ENCODE assay signal across 20 mouse cellular contexts in the genomic region with DNA sequence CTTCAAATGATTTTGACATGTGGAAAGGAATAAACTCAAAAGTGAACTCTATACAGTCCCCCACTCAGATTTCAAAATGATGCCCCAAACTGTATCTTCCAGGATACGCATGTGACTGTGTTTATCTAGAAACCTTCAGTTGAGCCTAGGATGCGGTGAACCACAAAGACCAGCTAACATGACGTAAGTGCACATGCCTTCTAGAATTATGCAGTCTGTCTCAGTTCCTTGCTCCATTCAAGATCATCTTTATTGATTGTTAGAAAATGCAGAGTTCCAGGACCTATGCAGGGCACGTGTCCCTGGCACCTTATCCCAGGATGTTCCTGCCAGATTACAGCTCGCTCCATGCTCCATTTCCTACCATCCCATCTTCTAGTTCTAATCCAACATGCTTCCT.
DNase-seq lines count a peak whose midpoint lies in the region; ATAC-seq and TF ChIP-seq lines count a peak whose summit lies in the region.
"Had no signal": no experiment of that assay in that cellular context is flagged by ENCODE, and none has a peak within 500 bp of the region (broad histone marks: within the 10 kb centered on the region; RNA-seq: fewer than 3 reads in every experiment).

No protein-coding gene starts in this region.

- H3K27me3 ChIP-seq in spleen, adult 2 months (ENCODE audit: control insufficient read depth, insufficient read depth, low read length), result no peaks in the 10 kb centered on the region
- no peaks in the 10 kb centered on the region for H3K27me3 ChIP-seq in hindbrain, embryonic 11.5 days (ENCODE audit: control insufficient read depth, insufficient read depth, low read length)
- H3K27me3 ChIP-seq: heart, embryonic 13.5 days; liver, embryonic 13.5 days; neural tube, embryonic 15.5 days had no signal

- no peak overlapping the region for H3K4me2 ChIP-seq in hindbrain, embryonic 11.5 days (replicated peaks; ENCODE audit: low read depth, low read length)
- H3K4me2 ChIP-seq: heart, embryonic 13.5 days; hindbrain, embryonic 14.5 days; liver, embryonic 13.5 days; neural tube, embryonic 15.5 days had no signal

- 34% methylated on average over 5 of the region's 5 CpGs for WGBS in spleen, adult 2 months
- WGBS in hindbrain, embryonic 11.5 days, result 88% methylated on average over 5 of the region's 5 CpGs

- H3K4me1 ChIP-seq in spleen, adult 2 months (ENCODE audit: control insufficient read depth, insufficient read depth, insufficient read length), result peaks cover 11% of the 10 kb centered on the region; the same call in 1 of the 2 replicates
- no peaks in the 10 kb centered on the region for H3K4me1 ChIP-seq in hindbrain, embryonic 11.5 days (replicated peaks; ENCODE audit: control insufficient read depth, insufficient read depth, low read length)
- H3K4me1 ChIP-seq: liver, embryonic 13.5 days had no signal

- no peak overlapping the region for H3K9ac ChIP-seq in hindbrain, embryonic 11.5 days (ENCODE audit: low read depth, low read length)
- H3K9ac ChIP-seq: forebrain, postnatal 0 days; heart, embryonic 13.5 days; hindbrain, embryonic 14.5 days; liver, embryonic 13.5 days; neural tube, embryonic 15.5 days had no signal

- DNase-seq in spleen, adult 2 months (ENCODE audit: low read depth in 1 of 2, low spot score in 2 of 2), result peak; percentile 8 to 74
- no peak for DNase-seq in spleen, postnatal 4 days (ENCODE audit: low spot score in 2 of 2)
- peak; percentile 66 to 78 for DNase-seq in natural killer cell, adult 2 months (ENCODE audit: low spot score in 2 of 2)
- peak; percentile 50 for DNase-seq in thymus, postnatal 4 days
- DNase-seq in kidney, postnatal 14 days, result no peak
- DNase-seq in adrenal gland, adult (ENCODE audit: inconsistent age in 2 of 2, low spot score in 1 of 2), result no peak
- no peak for DNase-seq in hindbrain, embryonic 11.5 days (ENCODE audit: low spot score)
- DNase-seq: adrenal gland, postnatal 25 days; cerebellum, postnatal 10 days; gastrocnemius, postnatal 10 days; kidney, adult 9 months; liver, embryonic 13.5 days; right cerebral cortex, adult 18-20 months had no signal

- no peak overlapping the region for H3K4me3 ChIP-seq in spleen, adult 2 months (ENCODE audit: extremely low read depth, insufficient read depth, insufficient read length)
- no peak overlapping the region for H3K4me3 ChIP-seq in hindbrain, embryonic 11.5 days (ENCODE audit: low read depth, low read length)
- H3K4me3 ChIP-seq: erythroblast, embryonic 14.5 days; heart, embryonic 13.5 days; liver, embryonic 13.5 days; neural tube, embryonic 15.5 days had no signal

- no peaks in the 10 kb centered on the region for H3K9me3 ChIP-seq in hindbrain, embryonic 11.5 days (ENCODE audit: control insufficient read depth, low read length)
- H3K9me3 ChIP-seq: heart, embryonic 13.5 days; liver, embryonic 13.5 days; neural tube, embryonic 15.5 days had no signal

- peak overlapping the region; percentile 73 for H3K27ac ChIP-seq in spleen, adult 2 months (ENCODE audit: insufficient read depth, low read length)
- H3K27ac ChIP-seq in hindbrain, embryonic 11.5 days (ENCODE audit: low read depth, low read length), result no peak overlapping the region
- H3K27ac ChIP-seq: heart, embryonic 13.5 days; hindbrain, embryonic 14.5 days; liver, embryonic 13.5 days; macrophage; neural tube, embryonic 15.5 days had no signal

- peak; percentile 95 for ATAC-seq in common myeloid progenitor, adult 5-6 weeks (replicated peaks; ENCODE audit: low read depth, poor library complexity, severe bottlenecking)
- no peak for ATAC-seq in hindbrain, embryonic 11.5 days (ENCODE audit: low FRiP score)

- no peaks in the 10 kb centered on the region for H3K36me3 ChIP-seq in spleen, adult 2 months (ENCODE audit: control insufficient read depth, insufficient read depth, low read length)
- H3K36me3 ChIP-seq in hindbrain, embryonic 11.5 days (ENCODE audit: control insufficient read depth, insufficient read depth, low read length), result no peaks in the 10 kb centered on the region
- H3K36me3 ChIP-seq: heart, embryonic 13.5 days; liver, embryonic 13.5 days; neural tube, embryonic 15.5 days had no signal

- TF ChIP-seq POLR2A in spleen, adult 2 months (IDR thresholded peaks at IDR 0.05; ENCODE audit: low read depth, low read length), result no peak

- TF ChIP-seq CTCF in spleen, adult 2 months (IDR thresholded peaks at IDR 0.05; ENCODE audit: extremely low read depth, insufficient read depth, insufficient read length, insufficient replicate concordance), result no peak

Comparison
In these comparisons a context has a peak if more than half of its experiments do, and no peak if none do; other contexts are left out.
1. DNase-seq: peak in spleen, adult 2 months (2 of 2), natural killer cell, adult 2 months (2 of 2) and thymus, postnatal 4 days (single experiment); none in spleen, postnatal 4 days (0 of 2), kidney, postnatal 14 days (single experiment), adrenal gland, adult (0 of 2) and hindbrain, embryonic 11.5 days (single experiment).